Mouse (Mus musculus) left cerebral cortex, adult 11 months (tissue): Measurements from ENCODE around the gene Zfp120.
"Not testable (repeated sequence)": the region's sequence is repeated elsewhere in the genome, so short reads cannot be mapped to it uniquely, and the experiment has no call there.

Experiments
- DNase-seq: peaks from one replicate; pipeline ENCODE4 v3.0.0; 2022; ENCODE audit warnings: low spot score

The Zfp120 gene

DNA sequence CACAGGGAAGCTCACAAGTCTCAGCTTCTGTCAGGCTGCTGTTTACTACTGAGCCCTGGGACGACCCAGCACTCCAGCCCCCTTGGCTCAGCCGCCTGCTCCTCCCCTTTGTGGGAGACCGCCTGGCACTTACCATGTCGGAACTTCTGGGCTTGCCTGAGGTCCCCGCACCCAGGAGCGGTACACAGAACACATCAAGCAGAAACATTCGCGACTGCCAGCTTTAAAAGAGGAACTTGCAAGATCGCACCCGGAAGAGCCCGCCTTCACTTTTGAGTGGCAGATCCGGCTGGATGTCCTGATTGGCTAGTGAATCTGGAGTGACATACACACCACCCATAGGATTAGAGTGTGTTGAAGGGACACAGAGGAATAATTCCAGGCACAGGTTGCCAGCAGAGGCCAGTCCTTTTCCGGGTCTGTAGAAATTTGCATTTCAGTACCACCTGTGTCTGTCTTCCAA, at the start of gene Zfp120:
Gene Zfp120 (minus strand): TSS at position 274 of the 463 bp plus-strand sequence.
- DNase-seq, result peak; percentile 91

DNA sequence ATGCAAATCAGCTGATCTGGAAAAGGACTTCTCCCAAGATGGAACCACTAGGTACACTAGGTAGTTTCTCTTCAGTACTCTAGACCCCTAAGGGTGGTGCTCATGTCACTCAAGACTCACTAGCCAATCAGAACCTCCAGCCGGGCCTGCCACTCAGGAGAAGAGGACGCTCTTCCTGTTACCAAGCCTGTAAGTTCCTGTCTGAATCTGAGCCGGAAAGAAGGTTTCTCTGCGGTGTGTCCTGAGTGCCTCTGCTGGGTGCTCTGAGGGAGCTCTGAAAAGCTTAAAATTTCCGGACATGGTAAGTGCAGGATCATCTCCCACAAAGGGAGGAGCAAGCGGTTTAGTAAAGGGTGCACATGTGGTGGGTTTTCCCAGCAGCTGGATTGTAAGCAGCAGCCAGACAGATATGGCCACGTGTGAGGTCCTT, 45.1 kb upstream of the Zfp120 start, which contains the start of gene Gm14139:
Gene Gm14139 (plus strand): TSS at position 186 of the 430 bp plus-strand sequence.
- DNase-seq, result not testable (repeated sequence)

DNA sequence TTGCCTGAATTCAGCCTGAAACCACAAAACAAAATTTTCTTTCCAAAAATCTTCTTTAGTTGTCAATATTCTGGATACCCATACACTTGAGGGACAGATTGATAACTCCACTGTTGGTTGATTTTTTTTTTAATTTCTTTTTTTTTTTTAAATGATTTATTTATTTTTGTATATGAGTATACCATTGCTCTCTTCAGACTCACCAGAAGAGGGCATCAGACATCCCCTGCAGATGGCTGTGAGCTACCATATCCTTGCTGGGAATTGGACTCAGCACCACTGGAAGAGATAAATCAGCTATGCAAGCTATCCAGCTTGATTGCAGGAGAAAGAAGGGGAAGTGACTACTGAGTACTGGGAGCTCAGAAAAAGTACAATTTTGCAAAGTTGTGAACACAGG, 44.5 kb upstream of the Zfp120 start:
- DNase-seq, result not testable (repeated sequence)

DNA sequence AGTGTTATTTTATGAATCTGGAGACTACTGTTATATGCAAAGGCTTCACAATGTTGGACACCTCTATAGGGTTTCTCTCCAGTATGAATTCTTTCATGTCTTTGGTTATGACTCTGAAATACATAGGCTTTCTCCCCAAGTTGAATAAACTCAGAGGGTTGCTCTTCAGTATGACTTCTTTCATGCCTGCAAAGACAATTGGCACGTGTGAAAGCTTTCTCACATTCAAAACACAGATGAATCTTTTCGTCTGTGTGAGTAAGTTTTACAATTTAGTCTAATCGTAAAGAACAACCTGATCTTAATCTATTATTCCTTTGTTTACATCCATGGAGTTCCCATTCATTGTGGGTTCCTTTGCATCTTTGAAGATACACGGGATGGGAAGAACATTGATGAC, 43.1 kb upstream of the Zfp120 start, which contains the start of gene Gm10770:
Gene Gm10770 (minus strand): TSS at position 101 of the 400 bp plus-strand sequence.
- not testable (repeated sequence) for DNase-seq

DNA sequence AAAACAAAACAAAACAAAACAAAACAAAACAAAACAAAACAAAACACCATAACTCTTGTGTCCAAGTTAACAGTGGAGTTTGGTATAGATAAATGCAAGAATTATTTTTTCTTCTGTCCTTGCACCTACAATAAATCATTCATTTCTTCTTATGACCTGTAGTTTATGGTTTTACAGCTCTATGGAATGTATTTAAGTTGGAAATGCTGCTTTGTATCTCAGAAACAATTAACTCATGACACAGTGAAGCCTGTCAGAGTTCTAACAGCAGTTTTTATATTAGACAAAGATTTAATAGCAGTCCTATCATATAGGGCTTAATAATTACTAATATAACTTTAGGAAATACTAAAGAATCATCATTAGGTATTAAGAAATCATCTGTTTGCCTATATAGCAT, 37.3 kb upstream of the Zfp120 start:
- no peak for DNase-seq

DNA sequence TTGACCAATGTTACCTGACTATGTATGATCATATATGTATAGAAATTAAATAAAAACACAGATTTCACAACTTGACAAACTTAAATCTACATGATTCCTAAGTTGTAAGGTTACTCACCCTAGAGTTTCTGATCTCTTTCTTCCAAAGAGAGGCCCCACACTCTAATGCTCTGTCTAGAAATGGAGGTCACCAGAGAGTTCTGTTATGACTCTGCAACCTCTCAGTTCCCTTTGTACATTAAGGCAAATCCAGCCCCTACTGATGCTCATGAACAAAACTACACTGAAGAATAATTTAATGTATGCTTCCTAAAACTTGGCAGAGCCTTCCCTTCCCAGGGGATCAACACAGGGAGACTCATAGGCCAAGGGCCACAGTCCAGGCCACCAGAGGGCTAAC, 30.2 kb upstream of the Zfp120 start:
- no peak for DNase-seq

DNA sequence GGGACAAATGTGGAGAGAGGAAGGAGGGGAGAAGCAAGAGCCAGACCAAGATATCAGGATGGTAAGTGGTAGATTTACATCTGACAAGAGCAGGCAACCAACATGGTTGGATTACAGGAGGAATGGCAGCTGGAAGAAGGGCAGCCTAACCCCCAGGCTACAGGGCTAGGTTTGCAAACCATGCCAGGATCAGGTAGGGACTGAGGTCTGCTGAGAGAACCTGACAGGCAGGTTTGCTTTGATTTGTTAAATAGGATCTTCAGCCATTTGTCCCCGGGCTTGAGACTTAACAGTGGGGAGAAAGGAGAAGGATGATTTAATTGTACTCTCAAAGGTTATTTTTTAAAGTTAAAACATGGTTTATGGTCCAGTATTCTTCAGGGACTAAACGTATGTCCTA, 3.7 kb downstream of the Zfp120 start:
- DNase-seq, result no peak

DNA sequence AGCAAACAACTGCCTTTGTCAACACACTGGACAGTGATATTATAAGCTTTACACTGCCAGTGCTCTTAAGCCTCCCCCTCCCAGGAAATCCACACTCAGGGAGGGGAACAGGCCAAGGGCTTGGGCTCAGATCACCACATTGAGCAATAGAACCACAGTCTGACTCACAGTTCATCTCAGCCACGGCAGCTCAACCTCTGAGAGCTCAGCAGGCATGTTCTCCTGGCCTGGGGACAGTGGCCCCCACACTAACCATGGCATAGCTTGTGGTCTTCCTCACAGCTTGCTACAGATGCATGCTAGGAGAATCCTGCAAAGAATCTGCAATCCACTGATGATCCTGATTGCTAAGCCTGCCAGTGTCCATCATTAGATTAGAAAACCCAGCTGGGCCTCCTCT, 4.5 kb downstream of the Zfp120 start:
- not testable (repeated sequence) for DNase-seq

DNA sequence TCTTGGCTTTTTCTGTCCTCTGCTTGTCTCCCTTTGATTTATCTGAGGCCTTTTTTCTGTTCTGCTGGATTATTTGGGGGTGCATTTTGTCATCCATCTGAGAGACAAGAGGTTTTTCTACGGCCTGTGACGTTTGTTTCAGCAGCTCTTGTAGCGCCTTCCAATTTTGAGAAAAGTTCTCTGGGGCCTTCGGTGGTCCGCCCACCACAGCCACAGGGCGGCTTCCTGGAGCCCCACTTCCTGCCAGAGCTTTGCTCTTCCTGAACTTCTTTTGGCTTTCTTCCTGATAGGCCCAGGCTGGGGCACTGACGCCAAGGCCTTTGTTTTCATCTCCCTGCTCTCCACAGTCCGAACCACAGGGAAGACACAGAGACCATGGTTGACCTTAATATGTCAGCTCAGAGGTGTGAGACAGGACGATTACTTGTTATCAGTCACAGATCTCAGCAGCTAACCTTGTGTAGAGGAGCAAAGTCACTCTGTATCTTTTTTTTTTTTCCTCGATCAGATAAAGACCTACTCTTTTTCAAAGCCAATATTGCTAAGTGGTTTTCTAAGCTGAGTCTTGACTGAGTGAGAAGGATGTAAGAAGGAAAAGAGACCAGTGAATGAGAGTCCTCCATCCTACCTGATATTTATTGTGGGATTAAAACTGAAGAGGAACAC, 25.1 kb downstream of the Zfp120 start:
- DNase-seq, result no peak

DNA sequence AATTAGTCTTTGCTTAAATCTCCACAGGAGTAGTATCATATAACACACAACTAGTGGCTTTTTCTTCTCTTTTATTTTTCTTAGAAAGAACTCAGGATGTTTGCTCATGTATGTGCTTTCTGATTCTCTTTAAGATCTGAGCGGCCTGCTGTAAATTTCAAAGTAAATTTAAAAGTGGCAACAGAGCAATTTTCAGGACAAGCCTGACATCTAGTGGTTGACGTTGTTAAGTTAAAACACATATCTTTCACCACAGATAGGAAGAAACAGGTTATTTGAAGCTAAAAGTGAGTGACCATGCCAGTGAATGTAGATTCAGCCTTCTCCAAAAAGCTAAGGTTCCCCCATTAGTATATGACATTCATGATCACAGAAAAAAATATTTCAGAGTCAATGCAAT, 36.9 kb downstream of the Zfp120 start:
- peak; percentile 22 for DNase-seq
